Mouse (Mus musculus): ENCODE data around the gene Bspry.
A peak's percentile ranks its signal among the peaks of the same experiment; 100 is the strongest.

Gene Bspry

DNA sequence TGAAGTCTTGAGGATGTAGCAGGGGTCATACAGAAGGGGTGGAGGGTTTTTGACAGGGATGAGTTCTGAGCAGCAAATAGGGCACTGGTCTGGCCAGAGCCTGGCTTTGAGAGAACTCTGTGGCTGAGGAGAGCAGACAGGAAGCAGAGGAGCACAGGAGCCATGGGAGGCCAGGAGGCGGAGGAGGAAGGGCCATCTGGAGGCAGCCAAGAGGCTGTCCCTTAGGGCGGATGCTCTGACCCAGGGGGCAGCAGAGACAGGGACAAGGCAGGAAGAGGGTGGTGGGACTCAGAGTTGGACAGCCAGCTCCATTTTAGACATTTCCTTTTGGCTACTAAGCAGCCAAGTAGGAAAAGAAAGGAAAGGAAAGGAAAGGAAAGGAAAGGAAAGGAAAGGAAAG lies 36.2 kb downstream of the Bspry start:
- DNase-seq (ENCODE audit: low spot score), result no peak

DNA sequence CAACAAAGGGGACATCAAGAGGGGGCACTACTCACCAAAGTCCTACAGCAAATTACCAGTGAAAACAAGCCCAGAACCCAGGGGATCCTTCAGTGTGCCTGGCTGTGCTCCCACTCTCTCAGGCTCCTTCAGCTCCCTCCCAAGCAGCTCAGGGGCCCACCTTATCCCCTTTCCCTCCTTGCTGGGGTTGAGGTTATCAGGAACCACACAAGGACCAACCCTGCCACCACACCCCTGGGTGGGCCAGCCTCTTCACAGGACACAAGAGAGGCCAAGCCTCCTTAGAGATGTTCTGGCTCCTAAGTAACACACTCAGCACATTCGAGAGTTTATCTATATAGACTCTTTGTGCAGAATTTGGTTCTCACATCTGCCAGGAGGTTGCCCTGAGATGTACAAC lies 36.7 kb downstream of the Bspry start:
- DNase-seq (ENCODE audit: low spot score), result no peak

DNA sequence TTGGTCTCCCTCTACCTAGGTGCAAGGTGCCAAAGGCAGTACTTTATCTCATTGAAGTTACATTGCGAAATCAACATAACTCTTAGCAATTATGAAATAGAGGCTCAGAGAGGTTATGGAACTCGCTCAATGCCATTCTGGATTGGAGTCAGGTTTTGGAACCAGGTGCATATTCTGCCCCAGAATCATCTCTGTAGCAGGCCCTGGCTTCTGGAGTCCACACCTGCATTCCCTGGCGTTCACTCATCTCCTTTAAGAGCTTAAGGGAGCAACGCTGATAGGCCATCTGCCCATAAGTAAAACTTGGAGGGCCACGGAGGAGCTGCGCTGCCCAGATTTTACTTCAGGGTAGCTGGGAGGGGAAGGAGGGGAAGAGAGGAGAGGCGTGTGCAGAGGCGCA lies 37.2 kb downstream of the Bspry start:
- no peak for DNase-seq (ENCODE audit: low spot score)

DNA sequence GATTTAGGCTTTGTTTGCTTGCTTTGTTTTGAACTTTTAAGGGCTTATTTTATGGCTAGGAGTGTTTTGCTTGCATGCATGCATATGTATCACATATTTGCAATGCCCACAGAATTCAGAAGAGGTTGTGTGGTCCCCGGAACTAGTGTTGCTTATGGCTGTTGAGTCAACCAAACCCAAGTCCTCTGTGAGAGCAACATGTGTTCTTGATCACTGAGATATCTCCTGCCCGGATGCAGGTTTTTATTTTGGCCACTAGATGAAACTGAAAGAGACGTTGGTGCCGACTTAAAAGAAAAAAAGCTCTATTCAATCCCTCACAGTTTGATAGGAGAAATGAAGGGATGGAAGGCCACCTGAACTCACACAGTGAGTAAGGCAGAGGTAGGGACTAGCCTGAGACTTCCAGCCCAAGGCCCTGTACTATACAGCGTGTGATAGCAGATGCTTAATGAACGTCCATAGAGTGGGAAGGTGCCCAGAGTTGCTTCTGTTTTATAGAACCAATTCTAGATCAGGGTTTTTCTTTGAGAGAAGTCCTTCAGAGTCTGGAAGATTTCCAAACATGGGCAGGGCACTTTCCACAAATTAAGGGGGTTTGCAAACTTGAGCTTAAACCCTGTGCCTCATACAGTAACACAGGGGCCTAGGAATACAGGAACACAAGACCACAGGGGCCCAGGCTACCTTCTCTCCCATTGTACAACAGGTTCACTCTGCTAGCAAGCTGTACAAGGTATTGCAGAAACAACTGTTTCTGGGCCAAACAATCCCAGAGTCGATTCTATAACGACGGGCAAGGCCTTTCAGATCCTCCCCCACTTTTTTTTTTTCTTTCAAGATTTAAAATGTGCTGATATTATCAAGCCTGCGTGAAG lies 37.9 kb downstream of the Bspry start:
- no peak for DNase-seq (ENCODE audit: low spot score)

DNA sequence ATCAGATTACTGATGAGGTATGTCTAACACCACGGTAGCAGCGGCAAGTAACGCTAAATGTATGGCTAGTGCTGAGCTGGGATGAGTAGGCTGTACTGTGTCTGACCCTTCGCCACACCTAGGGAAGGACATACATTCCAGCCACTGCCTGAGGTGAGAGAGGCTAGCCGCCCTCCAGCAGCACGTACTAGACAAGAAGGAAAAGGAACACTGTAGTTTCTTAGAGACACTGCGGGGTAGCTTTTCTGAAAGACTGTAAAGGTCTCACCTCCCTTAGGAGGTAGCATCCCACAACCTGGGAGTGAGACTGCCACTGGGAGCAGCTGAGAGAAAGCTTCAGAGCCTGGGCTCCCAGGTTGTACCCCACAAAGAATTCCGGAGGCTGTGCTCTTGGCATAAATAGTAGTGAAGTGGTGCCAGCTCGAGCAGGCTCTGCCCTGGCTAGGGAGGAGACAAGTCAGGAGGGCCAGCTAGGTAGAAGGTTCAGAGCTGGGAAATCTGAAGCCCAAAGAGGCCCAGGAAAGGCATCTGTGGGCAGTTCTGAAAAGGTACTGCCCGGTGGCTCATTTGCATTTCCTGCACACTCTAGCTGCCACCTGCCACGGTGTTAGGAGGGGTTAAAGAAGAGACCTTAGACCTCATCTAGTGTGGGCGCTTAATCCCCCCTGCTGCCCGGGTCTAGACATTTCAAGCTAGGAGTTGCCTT lies 38.7 kb downstream of the Bspry start:
- DNase-seq (ENCODE audit: low spot score), result peak; percentile 50

DNA sequence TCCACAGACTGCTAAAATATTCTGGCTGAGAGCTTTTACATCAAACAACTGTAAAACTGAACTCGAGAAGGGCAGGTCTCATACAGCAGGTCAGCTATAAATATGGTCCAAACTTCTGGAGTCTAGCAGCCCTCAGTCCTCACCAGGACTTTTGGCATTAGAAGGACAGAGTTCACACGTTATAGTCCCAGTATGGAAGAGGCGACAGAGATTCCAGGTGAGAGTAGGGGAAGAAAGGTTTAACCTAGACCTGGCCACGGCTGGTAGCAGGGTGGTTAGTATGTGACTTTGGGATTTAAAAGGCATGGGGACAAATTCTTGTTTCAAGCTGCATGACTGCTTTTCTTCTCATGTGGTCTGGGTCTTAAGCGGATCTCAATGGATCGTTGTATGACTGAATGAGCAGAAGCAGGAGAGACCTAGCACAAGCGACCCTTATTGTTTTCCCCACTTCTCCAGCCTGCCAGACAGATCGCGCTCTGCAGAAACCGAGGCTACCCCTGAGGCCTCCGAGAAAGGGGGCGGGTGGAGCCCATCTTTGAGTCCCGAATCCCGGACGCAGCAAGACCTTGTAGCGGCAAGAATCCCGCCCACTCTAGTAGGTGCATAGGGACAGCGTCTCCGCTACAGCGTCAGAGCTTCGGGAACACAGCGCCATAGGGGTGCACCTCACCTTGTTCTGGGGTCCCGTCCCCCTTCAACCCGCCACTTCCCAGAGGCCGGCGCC lies 39.4 kb downstream of the Bspry start:
- no peak for DNase-seq (ENCODE audit: low spot score)

DNA sequence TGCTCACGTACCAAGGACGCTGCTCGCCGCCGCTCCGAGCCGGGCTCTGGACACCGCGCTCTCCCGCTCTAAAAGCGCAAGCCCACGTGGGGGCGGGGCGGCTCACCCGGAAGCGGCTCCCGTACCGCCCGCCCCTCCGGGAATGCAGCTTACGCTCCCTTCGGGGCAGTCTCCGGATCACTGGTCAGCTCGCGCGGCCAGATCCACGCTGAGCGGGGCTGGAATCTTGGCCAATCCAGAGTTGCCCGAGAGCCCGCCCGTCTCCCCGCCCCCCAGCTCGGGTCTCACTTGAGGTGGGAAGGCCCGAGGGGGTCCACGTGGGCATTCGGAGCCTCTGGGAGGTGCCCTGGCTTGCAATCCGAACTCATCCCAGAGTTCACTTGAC lies 40.0 kb downstream of the Bspry start, which contains the start of gene Alad:
Gene Alad, minus strand, starts transcription at position 70 of the 385 bp plus-strand sequence.
- DNase-seq (ENCODE audit: low spot score), result peak; percentile 92

DNA sequence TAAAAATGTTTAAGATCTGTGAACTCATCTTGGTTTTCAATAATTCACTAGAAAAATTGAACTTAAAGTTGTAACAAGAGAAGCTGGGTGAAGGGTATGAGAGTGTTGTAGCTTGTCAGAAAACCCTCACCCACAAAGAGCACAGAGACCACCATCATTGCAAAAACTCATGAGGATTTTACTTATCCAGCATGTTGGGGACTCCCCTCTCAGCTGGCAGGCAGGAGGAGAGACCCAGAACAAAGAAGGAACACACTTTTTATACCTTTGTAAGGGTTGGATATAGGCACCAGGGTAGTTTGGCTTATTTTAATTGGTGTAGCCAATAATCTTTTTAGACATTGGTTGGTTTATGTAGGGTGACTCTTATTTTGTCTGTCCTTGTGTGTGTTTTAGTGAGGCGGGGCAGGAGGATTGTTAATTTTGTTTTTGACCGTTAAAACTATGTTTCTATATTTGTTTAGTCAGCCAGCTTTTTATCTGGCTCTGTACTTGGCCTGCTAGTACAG lies 41.1 kb downstream of the Bspry start:
- DNase-seq (ENCODE audit: low spot score), result no peak

DNA sequence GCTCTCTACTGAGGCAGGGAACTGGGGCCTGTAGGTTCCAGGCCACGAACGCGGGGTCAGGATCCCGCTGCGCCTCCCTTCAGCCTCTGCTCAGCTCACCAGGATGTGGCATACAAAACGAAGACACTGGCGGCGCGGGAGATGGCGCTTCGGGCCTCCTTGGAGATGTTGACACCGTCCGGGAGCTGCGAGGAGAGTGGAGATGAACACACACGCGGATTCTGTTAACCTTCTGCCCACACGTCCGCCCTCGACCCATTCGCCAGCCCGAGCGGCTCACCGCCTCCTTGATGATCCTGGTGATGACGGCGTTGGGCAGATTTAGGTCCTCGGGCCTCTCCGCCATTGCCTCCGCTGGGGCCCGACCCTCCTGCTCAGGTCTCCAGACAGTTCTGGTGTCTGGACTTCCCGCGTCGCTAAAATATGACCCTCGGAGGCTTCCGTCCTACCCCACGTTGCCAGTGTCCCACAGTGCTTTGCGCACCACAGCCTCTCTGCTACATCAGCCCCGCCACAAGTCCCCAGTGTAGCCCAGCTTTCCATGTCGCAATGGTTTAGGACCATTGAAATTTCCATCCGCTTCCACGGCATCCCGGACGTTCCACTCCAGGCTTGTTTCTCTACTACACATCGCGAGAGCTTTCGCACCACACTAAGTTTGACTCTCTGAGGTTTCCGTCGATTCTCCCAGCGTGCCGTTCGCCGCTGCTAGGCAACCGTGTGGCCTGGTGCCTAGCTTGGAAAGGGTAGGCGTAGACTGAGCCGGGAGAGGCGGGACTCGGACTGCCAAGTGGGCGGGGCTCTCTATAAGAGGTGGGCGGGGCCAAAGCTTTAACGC lies 45.0 kb downstream of the Bspry start, which contains the start of the genes Pole3 and 4933430I17Rik:
Gene Pole3, minus strand, starts transcription at position 418 of the 838 bp plus-strand sequence.
Gene 4933430I17Rik, plus strand, starts transcription at position 719 of the 838 bp plus-strand sequence.
- peak; percentile 96 for DNase-seq (ENCODE audit: low spot score)

DNA sequence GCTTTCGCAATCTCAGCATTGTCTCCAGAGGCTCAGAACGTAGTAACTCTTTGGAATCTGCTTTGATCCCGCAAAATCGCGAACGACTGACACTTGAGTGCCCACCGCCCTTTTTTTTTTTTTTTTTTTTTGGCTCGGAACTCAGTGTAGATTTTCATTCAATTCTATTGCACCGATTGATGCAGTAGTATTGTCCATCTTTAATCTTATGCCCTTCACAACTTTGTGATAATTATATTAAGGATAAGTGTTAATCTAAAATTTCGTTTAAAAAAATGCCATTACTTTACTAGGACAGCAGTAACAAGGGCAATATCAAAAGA lies 45.6 kb downstream of the Bspry start:
- no peak for DNase-seq (ENCODE audit: low spot score)

DNA sequence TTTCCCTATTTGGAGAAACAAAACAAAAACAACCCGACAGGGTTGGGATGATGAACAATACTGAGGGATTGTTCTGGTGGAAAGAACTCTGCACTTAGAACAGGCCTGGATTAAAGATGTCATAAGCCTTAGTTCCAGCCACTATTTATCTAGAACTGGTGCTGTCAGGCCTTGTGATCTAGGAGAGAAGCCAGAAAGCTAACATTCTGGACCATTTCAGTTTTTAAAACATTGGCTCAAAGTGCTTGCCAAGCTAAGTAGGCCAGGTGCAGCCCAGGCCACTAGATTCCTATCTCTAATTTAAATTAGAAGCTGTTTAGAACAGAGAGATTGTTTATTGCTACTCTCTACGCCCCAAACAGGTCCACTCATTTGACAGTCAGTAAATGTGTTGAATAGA lies 46.4 kb downstream of the Bspry start:
- DNase-seq (ENCODE audit: low spot score), result no peak

DNA sequence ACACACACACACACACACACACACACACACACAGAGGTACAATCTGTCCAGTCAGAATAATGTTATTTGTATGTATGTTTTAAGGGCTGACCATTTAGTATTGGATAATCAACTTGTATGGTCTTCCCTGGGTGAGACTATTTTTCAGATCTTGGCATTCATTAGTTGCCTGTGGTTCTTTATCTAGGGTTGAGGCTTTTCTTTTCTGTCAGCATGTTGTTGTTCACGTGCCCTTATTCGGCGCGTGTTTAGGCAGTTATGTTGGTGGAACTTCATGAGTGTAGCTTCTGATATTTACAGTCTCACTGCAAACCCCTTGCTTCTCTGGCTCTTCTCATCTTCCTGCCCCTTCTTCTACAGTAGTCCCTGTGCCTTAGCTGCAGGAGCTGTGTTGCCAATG lies 47.8 kb downstream of the Bspry start:
- no peak for DNase-seq (ENCODE audit: low spot score)

DNA sequence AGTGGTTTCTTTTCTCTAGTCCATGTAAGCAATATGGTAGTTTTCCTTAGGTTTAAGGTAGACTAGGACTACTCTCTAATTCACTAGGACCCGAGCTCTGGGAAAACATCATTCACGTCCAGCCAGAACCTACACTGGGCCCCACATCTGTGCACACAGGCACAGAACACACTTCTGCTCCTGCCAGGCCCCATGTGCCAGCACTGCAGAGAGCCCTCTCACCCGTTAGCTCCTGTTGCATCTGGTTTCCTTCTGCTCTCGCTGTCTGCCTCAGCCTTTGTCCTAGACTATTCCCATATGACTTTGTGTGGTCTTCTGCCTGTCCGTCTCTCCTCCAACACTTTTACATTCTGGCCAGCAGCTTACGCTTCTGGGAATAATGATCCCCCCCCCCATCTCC lies 53.9 kb downstream of the Bspry start:
- no peak for DNase-seq (ENCODE audit: low spot score)

DNA sequence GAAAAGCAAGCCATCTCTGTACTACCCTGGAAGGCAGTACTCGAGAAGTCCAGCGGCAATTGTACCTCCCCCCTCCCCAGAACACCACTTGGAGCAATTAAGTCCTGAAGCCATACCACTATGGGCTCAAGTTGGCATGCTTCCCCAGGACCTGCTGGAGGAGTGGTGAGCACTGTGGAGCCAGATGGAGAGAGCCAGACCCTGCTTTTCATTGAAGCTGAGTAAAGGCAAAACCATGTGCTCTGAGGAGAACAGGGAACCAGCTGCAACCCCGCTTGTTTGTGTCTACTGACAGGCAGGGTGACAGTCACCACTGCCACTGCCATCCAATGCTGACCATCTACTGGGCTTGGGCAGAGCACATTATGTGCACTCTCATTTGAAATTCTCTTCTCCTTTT lies 61.9 kb downstream of the Bspry start:
- DNase-seq (ENCODE audit: low spot score), result no peak

DNA sequence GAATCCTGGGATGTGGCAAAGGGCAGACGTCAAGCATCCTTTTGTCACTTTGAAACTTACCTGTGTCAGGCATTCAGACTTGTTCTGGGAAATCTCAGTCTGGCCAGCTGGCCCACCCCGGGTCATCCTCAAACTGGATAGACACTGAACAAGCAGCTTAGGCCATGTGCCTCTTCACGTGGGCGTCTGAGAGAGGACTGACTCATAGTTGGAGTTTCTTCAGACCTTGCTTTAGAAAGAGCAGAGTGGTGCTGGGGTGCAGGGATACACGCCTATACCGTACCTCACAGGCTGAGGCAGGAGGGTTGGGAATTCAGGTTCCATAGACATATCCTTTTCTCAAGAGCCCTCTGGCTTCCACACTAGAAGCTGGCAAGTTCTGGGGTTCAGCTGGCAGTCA lies 63.9 kb downstream of the Bspry start:
- no peak for DNase-seq (ENCODE audit: low spot score)

DNA sequence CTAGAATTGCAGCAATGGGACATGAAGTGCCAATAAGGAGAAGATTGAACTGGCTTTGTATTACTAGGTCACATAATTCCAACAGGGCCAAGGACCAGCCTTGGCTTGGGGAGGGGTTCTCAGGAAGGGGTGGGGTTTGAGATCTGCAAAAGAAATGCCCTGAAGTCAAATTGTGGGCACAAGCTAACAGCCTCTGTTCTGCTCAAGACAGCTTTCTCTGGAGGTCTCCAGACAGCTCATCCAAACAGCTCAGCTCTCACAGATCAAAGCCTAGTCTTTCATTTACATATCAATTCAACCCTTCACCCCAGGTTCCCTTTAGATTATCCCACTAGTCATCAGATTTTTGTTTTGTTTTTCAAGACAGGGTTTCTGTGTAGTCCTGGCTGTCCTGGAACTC lies 64.9 kb downstream of the Bspry start:
- no peak for DNase-seq (ENCODE audit: low spot score)
